Mouse (Mus musculus): Measurements from ENCODE around the gene Gm28635.

DNA sequence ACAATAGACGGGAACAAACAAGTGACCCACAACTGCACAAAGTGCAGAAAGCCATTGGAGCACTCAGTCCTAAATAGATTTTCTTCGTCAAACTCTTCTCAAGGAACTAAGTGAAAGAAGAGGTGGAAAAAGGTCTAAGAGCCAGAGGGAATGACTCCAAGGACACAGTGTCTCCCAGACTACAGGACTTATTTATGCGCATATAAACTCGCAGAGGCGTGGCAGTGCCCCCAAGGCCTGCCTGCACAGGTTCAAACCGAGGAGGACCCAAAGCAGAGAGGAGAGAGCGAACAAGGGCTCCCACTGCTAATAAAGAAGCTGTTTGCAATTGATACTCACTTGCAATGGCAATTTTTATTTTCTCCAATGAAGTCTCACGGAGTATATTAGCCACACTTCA, 92.1 kb downstream of the Gm28635 start:
- TF ChIP-seq EP300 (IDR thresholded peaks at IDR 0.05; ENCODE audit: insufficient read depth, low read depth, low read length) = no peak
- TF ChIP-seq POLR2A (IDR thresholded peaks at IDR 0.05; ENCODE audit: insufficient read depth, low read depth, low read length) = no peak
- no peak for TF ChIP-seq CTCF (IDR thresholded peaks at IDR 0.05)

Data from heart, adult 2 months (tissue).